Mouse (Mus musculus): ENCODE results near the gene Prdm16.

DNA sequence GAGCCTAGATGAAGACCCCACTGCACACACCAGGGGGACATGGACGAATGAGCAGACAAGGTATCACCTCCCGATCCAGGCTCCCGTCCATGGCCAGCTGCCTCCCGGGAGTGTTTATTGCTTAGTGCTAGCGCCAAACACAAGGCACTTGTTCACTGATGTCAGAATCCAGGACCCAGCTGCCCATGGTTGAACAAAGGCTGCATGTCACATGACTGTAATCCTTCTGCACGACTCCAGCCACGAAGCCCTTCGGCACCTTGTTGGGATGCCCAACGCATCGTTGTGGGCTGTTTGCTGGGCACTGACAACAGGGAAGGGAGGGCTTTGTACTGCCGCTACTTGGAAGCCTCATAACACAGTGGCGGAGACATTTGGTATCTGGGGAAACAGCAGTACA lies 300.9 kb downstream of the Prdm16 start, which contains the start of gene B230104I21Rik:
- TF ChIP-seq POLR2A (IDR thresholded peaks at IDR 0.05; ENCODE audit: borderline replicate concordance, insufficient read depth, low read length) (no peak), CTCF (IDR thresholded peaks at IDR 0.05; ENCODE audit: borderline replicate concordance, insufficient read depth, low read depth, low read length) (no peak)

Measured in cerebellum, adult 2 months (tissue).